Comparison of ENCODE assay signal across 9 mouse cellular contexts in genomic region chr9:58159855-58160254, GRCm38 (mm10). TPM values are rescaled to one million over a fixed set of nuclear protein-coding genes. Genes with fewer than 3 reads are reported as not detected.
DNase-seq lines count a peak whose midpoint lies in the region; ATAC-seq lines count a peak whose summit lies in the region.
"Had no signal": no experiment of that assay in that cellular context is flagged by ENCODE, and none has a peak within 500 bp of the region (broad histone marks: within the 10 kb centered on the region; RNA-seq: fewer than 3 reads in every experiment).

No protein-coding gene starts in this region.

- peaks cover 42% of the 10 kb centered on the region for H3K4me1 ChIP-seq in midbrain, embryonic 10.5 days
- H3K4me1 ChIP-seq in midbrain, embryonic 16.5 days (ENCODE audit: control insufficient read depth, insufficient read depth, low read length), result no peaks in the 10 kb centered on the region; the same call in 1 of the 2 replicates
- peaks cover 16% of the 10 kb centered on the region for H3K4me1 ChIP-seq in forebrain, embryonic 14.5 days (ENCODE audit: control insufficient read depth, insufficient read depth, low read length)

- H3K9ac ChIP-seq in midbrain, embryonic 16.5 days (ENCODE audit: low read depth, low read length), result no peak overlapping the region
- H3K9ac ChIP-seq in forebrain, embryonic 14.5 days (ENCODE audit: low read length), result no peak overlapping the region

- intact Hi-C loops in heart, postnatal 25 days (cut with DNase I), result loop anchor here (5.0 kb wide), 1 partner anchor 152 kb away; the partner anchor contains the start of gene Loxl1

- DNase-seq in gastrocnemius, adult 18-20 months (ENCODE audit: low spot score), result peak; percentile 30
- no peak for DNase-seq in gastrocnemius, adult 8-10 months (ENCODE audit: low spot score in 2 of 2)
- no peak for DNase-seq in midbrain, embryonic 10.5 days (ENCODE audit: low spot score)
- peak; percentile 36 for DNase-seq in heart, postnatal 25 days (ENCODE audit: low spot score)
- peak; percentile 45 for DNase-seq in skeletal muscle tissue, adult 2 months (ENCODE audit: low read depth, low spot score)
- no peak for DNase-seq in forebrain, embryonic 14.5 days (ENCODE audit: low spot score)

- WGBS in midbrain, embryonic 10.5 days, result 79% methylated on average over 4 of the region's 4 CpGs
- WGBS in midbrain, embryonic 16.5 days, result 78% methylated on average over 4 of the region's 4 CpGs
- WGBS in forebrain, embryonic 14.5 days, result 76% methylated on average over 4 of the region's 4 CpGs

- H3K36me3 ChIP-seq in midbrain, embryonic 10.5 days, result no peaks in the 10 kb centered on the region
- H3K36me3 ChIP-seq in midbrain, embryonic 16.5 days (ENCODE audit: control insufficient read depth, insufficient read depth, low read length), result no peaks in the 10 kb centered on the region
- H3K36me3 ChIP-seq in forebrain, embryonic 14.5 days (ENCODE audit: control insufficient read depth, insufficient read depth, low read length), result no peaks in the 10 kb centered on the region

- H3K9me3 ChIP-seq in midbrain, embryonic 10.5 days (replicated peaks), result no peaks in the 10 kb centered on the region
- no peaks in the 10 kb centered on the region for H3K9me3 ChIP-seq in midbrain, embryonic 16.5 days (replicated peaks; ENCODE audit: control insufficient read depth, low read length, poor library complexity, severe bottlenecking)
- no peaks in the 10 kb centered on the region for H3K9me3 ChIP-seq in forebrain, embryonic 14.5 days (replicated peaks; ENCODE audit: control insufficient read depth, low read length)

- H3K27me3 ChIP-seq in midbrain, embryonic 10.5 days (ENCODE audit: low read depth, poor library complexity, severe bottlenecking), result 0 out of 2 replicates have a peak, but pooled peaks cover 4% of the 10 kb centered on the region
- H3K27me3 ChIP-seq in midbrain, embryonic 16.5 days (ENCODE audit: control insufficient read depth, insufficient read depth, low read depth, low read length), result no peaks in the 10 kb centered on the region
- H3K27me3 ChIP-seq in forebrain, embryonic 14.5 days (replicated peaks; ENCODE audit: control insufficient read depth, insufficient read depth, low read length), result no peaks in the 10 kb centered on the region

- ATAC-seq in midbrain, embryonic 16.5 days, result no peak
- ATAC-seq in CD4-positive, CD25-positive, alpha-beta regulatory T cell, adult 4 months, result no peak
- no peak for ATAC-seq in forebrain, embryonic 14.5 days

- no peak overlapping the region for H3K4me2 ChIP-seq in midbrain, embryonic 16.5 days (ENCODE audit: low read length)
- H3K4me2 ChIP-seq in forebrain, embryonic 14.5 days (ENCODE audit: low read length), result no peak overlapping the region

- H3K27ac ChIP-seq in midbrain, embryonic 10.5 days (replicated peaks), result peak overlapping the region; percentile 67; the same call in 1 of the 2 replicates
- no peak overlapping the region for H3K27ac ChIP-seq in midbrain, embryonic 16.5 days (ENCODE audit: low read length)
- no peak overlapping the region for H3K27ac ChIP-seq in forebrain, embryonic 14.5 days (ENCODE audit: low read depth, low read length)

- H3K4me3 ChIP-seq in midbrain, embryonic 10.5 days, result no peak overlapping the region
- H3K4me3 ChIP-seq in midbrain, embryonic 16.5 days (ENCODE audit: low read depth, low read length), result no peak overlapping the region
- no peak overlapping the region for H3K4me3 ChIP-seq in forebrain, embryonic 14.5 days (ENCODE audit: low read depth, low read length)
- H3K4me3 ChIP-seq: erythroblast, embryonic 14.5 days had no signal

RNA-seq across cellular contexts. Expression of gene Ccdc33, which starts 41.2 kb away (rescaled TPM):
- total RNA-seq in gastrocnemius, adult 18-20 months (2021), result not detected
- not detected for total RNA-seq in gastrocnemius, adult 8-10 months (2022)
- 0.51 and 0.62 TPM in 2 replicates for polyA plus RNA-seq in midbrain, embryonic 10.5 days (2016; fragmentation: Nextera tagmentation; extraction: Ambion mirVana)
- polyA plus RNA-seq in midbrain, embryonic 16.5 days (2015; fragmentation: Nextera tagmentation; extraction: Ambion mirVana), result 0.31 and 0.90 TPM in 2 replicates
- total RNA-seq in heart, postnatal 25 days (2021), result not detected
- polyA plus RNA-seq in CD4-positive, CD25-positive, alpha-beta regulatory T cell, adult 4 months (2017; shearing (Covaris generic)), result not detected
- polyA plus RNA-seq in forebrain, embryonic 14.5 days (2014; fragmentation: Nextera tagmentation; extraction: Ambion mirVana), result 0.48 and 1.1 TPM in 2 replicates
- polyA plus RNA-seq: erythroblast, embryonic 14.5 days had no signal

RNA-seq across cellular contexts. Expression of gene Islr, which starts 44.3 kb away (rescaled TPM):
- total RNA-seq in gastrocnemius, adult 18-20 months (2021), result 10 to 100 TPM; 15.6 to 20.8 TPM
- 10 to 100 TPM in 3 of 4 experiments, 1 to 10 TPM in 1; 9.8 to 15.7 (median 13.1) TPM for total RNA-seq in gastrocnemius, adult 8-10 months (2022)
- polyA plus RNA-seq in midbrain, embryonic 10.5 days (2016; fragmentation: Nextera tagmentation; extraction: Ambion mirVana), result 7.4 and 15.4 TPM in 2 replicates
- 24.4 and 26.2 TPM in 2 replicates for polyA plus RNA-seq in midbrain, embryonic 16.5 days (2015; fragmentation: Nextera tagmentation; extraction: Ambion mirVana)
- total RNA-seq in heart, postnatal 25 days (2021), result 10 to 100 TPM; 31.4 to 33.0 TPM
- 1 to 10 TPM in 1 of 2 experiments, under 1 TPM in 1; 0.77 to 1.2 TPM for polyA plus RNA-seq in CD4-positive, CD25-positive, alpha-beta regulatory T cell, adult 4 months (2017; shearing (Covaris generic))
- polyA plus RNA-seq in forebrain, embryonic 14.5 days (2014; fragmentation: Nextera tagmentation; extraction: Ambion mirVana), result 13.5 and 20.1 TPM in 2 replicates
- polyA plus RNA-seq: erythroblast, embryonic 14.5 days had no signal

RNA-seq across cellular contexts. Expression of gene Islr2, which starts 44.3 kb away (rescaled TPM):
- 1 to 10 TPM; 1.6 to 1.9 TPM for total RNA-seq in gastrocnemius, adult 18-20 months (2021)
- 1 to 10 TPM; 1.4 to 2.9 (median 1.8) TPM for total RNA-seq in gastrocnemius, adult 8-10 months (2022)
- 5.2 and 8.1 TPM in 2 replicates for polyA plus RNA-seq in midbrain, embryonic 10.5 days (2016; fragmentation: Nextera tagmentation; extraction: Ambion mirVana)
- polyA plus RNA-seq in midbrain, embryonic 16.5 days (2015; fragmentation: Nextera tagmentation; extraction: Ambion mirVana), result 38.0 and 42.3 TPM in 2 replicates
- total RNA-seq in heart, postnatal 25 days (2021), result 1 to 10 TPM; 1.0 to 1.2 TPM
- polyA plus RNA-seq in CD4-positive, CD25-positive, alpha-beta regulatory T cell, adult 4 months (2017; shearing (Covaris generic)), result not detected
- 118 and 123 TPM in 2 replicates for polyA plus RNA-seq in forebrain, embryonic 14.5 days (2014; fragmentation: Nextera tagmentation; extraction: Ambion mirVana)
- polyA plus RNA-seq: erythroblast, embryonic 14.5 days had no signal

Comparison
In these comparisons a context has a peak if more than half of its experiments do, and no peak if none do; other contexts are left out.
1. DNase-seq: peak in gastrocnemius, adult 18-20 months (single experiment), heart, postnatal 25 days (single experiment) and skeletal muscle tissue, adult 2 months (single experiment); none in gastrocnemius, adult 8-10 months (0 of 2), midbrain, embryonic 10.5 days (single experiment) and forebrain, embryonic 14.5 days (single experiment).